Mouse (Mus musculus) urinary bladder, postnatal 25 days (tissue): ENCODE results near the gene Plgrkt.

Experiments used
- DNase-seq: peaks from one replicate; pipeline ENCODE4 v3.0.0; 2022; ENCODE audit warnings: low spot score

The Plgrkt gene

GRCm38 (mm10) chr19:29379839-29380603 is 12.8 kb upstream of the Plgrkt start:
- DNase-seq: no peak

- DNase-seq: no peak
These were observed 9.2 kb upstream of the Plgrkt start for GRCm38 (mm10) chr19:29376382-29376781.

GRCm38 (mm10) chr19:29374947-29375346 is 7.8 kb upstream of the Plgrkt start:
- DNase-seq: no peak

- no peak for DNase-seq
These were observed 6.2 kb upstream of the Plgrkt start for GRCm38 (mm10) chr19:29373438-29373837.

GRCm38 (mm10) chr19:29372621-29373020 is 5.4 kb upstream of the Plgrkt start:
- DNase-seq: no peak

- no peak for DNase-seq
These were observed 4.9 kb upstream of the Plgrkt start for GRCm38 (mm10) chr19:29372138-29372537.

GRCm38 (mm10) chr19:29371284-29372081 is 4.3 kb upstream of the Plgrkt start:
- DNase-seq: no peak

GRCm38 (mm10) chr19:29370545-29371283 is 3.5 kb upstream of the Plgrkt start:
- DNase-seq: no peak

GRCm38 (mm10) chr19:29370112-29370511 is 2.9 kb upstream of the Plgrkt start:
- DNase-seq: no peak

- DNase-seq: no peak
These were observed 1.6 kb upstream of the Plgrkt start for GRCm38 (mm10) chr19:29368671-29369309.

- DNase-seq: no peak
These were observed 851 bp upstream of the Plgrkt start for GRCm38 (mm10) chr19:29368041-29368440.

GRCm38 (mm10) chr19:29366226-29366968 is 793 bp downstream of the Plgrkt start:
- no peak for DNase-seq

GRCm38 (mm10) chr19:29365105-29365504 is 2.1 kb downstream of the Plgrkt start:
- no peak for DNase-seq

GRCm38 (mm10) chr19:29364076-29364475 is 3.1 kb downstream of the Plgrkt start:
- DNase-seq: no peak

- no peak for DNase-seq
These were observed 3.6 kb downstream of the Plgrkt start for GRCm38 (mm10) chr19:29363557-29363956.

- no peak for DNase-seq
These were observed 4.8 kb downstream of the Plgrkt start for GRCm38 (mm10) chr19:29362173-29362930.

- peak; percentile 77 for DNase-seq
These were observed 5.6 kb downstream of the Plgrkt start for GRCm38 (mm10) chr19:29361468-29362130.

- no peak for DNase-seq
These were observed 6.9 kb downstream of the Plgrkt start for GRCm38 (mm10) chr19:29360251-29360650.

GRCm38 (mm10) chr19:29356281-29356680 is 10.9 kb downstream of the Plgrkt start:
- no peak for DNase-seq
